Mouse (Mus musculus): ENCODE measurements around the gene Bean1. TPM values are rescaled to one million over a fixed set of nuclear protein-coding genes. Genes with fewer than 3 reads are reported as not detected.

Gene Bean1
- total RNA-seq (2023) = 0.18 TPM in 1 of 4 replicates, not detected in the others

DNA sequence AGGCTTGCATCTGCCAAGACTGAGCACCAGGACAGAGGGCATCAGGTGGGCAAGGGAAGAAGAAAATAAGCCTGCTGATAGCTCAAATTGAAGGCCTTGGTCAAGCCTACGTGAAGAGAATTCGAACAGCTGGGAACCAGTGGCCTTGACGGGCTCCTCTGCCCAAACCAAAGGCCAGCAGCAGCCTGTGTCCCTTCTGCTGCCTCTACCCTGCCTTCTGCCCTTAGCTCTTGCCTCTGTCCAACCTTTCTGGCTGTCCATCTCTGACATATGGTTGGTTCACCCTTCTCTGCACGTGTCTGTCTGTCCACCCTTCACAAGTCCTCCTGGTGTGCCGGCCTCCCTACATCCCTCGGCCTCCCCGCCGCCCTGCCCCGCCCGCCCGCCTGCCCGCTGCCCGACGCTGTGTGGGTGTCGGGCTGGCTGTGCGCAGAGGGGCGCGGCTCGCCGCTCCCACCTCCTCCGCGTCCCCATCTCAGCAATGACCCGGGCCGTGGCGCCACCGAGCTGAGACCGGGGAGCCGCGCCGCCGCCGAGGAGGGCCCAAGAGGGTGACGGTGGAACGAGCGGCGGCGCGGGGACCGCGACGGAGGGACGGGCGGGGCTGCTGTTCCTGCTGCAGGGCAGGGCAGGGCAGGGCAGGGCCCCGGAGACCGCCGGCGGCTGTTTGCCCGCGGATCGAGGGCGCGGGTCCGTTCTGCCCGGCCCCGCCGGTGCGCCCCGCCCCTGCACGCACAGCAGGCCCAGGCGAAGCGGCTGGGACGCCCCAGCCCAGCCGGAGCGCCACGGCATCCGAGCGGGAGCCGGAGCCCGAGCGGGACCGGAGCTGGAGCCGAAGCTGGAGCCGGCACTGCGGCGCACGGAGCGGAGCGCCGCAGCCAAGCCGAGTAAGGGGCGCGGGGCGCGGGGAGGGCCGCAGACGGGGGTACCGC, at the start of gene Bean1:
TSS of gene Bean1 (plus strand) at position 325 of the 932 bp plus-strand sequence.

GRCm38 (mm10) chr8:104248276-104248675, 78.0 kb downstream of the Bean1 start, which contains the start of gene Tk2:
TSS of gene Tk2 (minus strand) at chr8:104248558.

GRCm38 (mm10) chr8:104250439-104251367, 80.5 kb downstream of the Bean1 start, which contains the start of gene Cklf:
TSS of gene Cklf (plus strand) at chr8:104250861.

Other genes starting within 250 kb of the Bean1 start
- gene Cdh5, start 68.8 kb upstream of the Bean1 start, total RNA-seq (2023) = 0.66 to 1.3 TPM (median 0.96 TPM) in 4 replicates
- gene Tk2, start 78.1 kb downstream of the Bean1 start, total RNA-seq (2023) = 101 to 119 TPM (median 103 TPM) in 4 replicates
- 63.3 to 74.0 TPM (median 72.5 TPM) in 4 replicates for gene Cklf, start 80.4 kb downstream of the Bean1 start, total RNA-seq (2023)
- gene Cmtm2a, start 122.7 kb downstream of the Bean1 start, total RNA-seq (2023) = not detected in 4 replicates
- not detected in 4 replicates for gene Gm45711, start 139.6 kb downstream of the Bean1 start, total RNA-seq (2023)
- gene Cmtm1, start 139.7 kb downstream of the Bean1 start, total RNA-seq (2023) = not detected in 4 replicates
- gene Gm11020, start 151.1 kb downstream of the Bean1 start, total RNA-seq (2023) = not detected in 4 replicates
- not detected in 4 replicates for gene Cmtm2b, start 151.8 kb downstream of the Bean1 start, total RNA-seq (2023)
- 13.0 to 18.3 TPM (median 15.5 TPM) in 4 replicates for gene Cmtm3, start 169.0 kb downstream of the Bean1 start, total RNA-seq (2023)
- 0.77 to 0.94 TPM (median 0.84 TPM) in 4 replicates for gene Cmtm4, start 225.4 kb downstream of the Bean1 start, total RNA-seq (2023)